Mouse (Mus musculus): ENCODE measurements at regions not wholly inside any gene's neighbourhood (a gene's known extent, or its start where the extent isn't known, plus 50 kb on each side); places are given as distances from the start of the nearest gene placed in this dataset.

GRCm38 (mm10) chr1:183516167-183516566, 98.2 kb downstream of the Hhipl2 start:
- Histone ChIP-seq H3K9ac (ENCODE audit: low read depth, low read length) (no peak overlapping the region), H3K27ac (no peak overlapping the region), H3K27me3 (ENCODE audit: control insufficient read depth, insufficient read depth, low read length) (no peaks in the 10 kb centered on the region; the same call in 1 of the 2 replicates), H3K4me1 (ENCODE audit: control insufficient read depth, insufficient read depth, low read length) (no peaks in the 10 kb centered on the region), H3K4me3 (no peak overlapping the region), H3K79me2 (replicated peaks; ENCODE audit: control insufficient read depth, insufficient read depth, low read length) (no peaks in the 10 kb centered on the region), H3K36me3 (ENCODE audit: control insufficient read depth, insufficient read depth, low read length) (no peaks in the 10 kb centered on the region)
- 59% methylated on average over 4 of the region's 4 CpGs for WGBS
- no peak for DNase-seq
- intact Hi-C loops (cut with DNase I): no loop called here
- TF ChIP-seq EP300 (IDR thresholded peaks at IDR 0.05; ENCODE audit: insufficient read depth, low read depth, low read length) (no peak), CTCF (IDR thresholded peaks at IDR 0.05) (peak; percentile 32; the same call in 1 of the 2 replicates), POLR2A (IDR thresholded peaks at IDR 0.05; ENCODE audit: insufficient read depth, low read depth, low read length) (no peak)

GRCm38 (mm10) chr1:183517236-183517635, 99.2 kb downstream of the Hhipl2 start:
- DNase-seq: no peak
- WGBS: 83% methylated on average over 4 of the region's 4 CpGs
- Histone ChIP-seq H3K27me3 (ENCODE audit: control insufficient read depth, insufficient read depth, low read length) (no peaks in the 10 kb centered on the region; the same call in 1 of the 2 replicates), H3K79me2 (replicated peaks; ENCODE audit: control insufficient read depth, insufficient read depth, low read length) (no peaks in the 10 kb centered on the region), H3K9ac (ENCODE audit: low read depth, low read length) (no peak overlapping the region), H3K27ac (no peak overlapping the region), H3K36me3 (ENCODE audit: control insufficient read depth, insufficient read depth, low read length) (no peaks in the 10 kb centered on the region), H3K4me1 (ENCODE audit: control insufficient read depth, insufficient read depth, low read length) (no peaks in the 10 kb centered on the region), H3K4me3 (no peak overlapping the region)
- intact Hi-C loops (cut with DNase I): no loop called here
- TF ChIP-seq EP300 (IDR thresholded peaks at IDR 0.05; ENCODE audit: insufficient read depth, low read depth, low read length) (no peak), POLR2A (IDR thresholded peaks at IDR 0.05; ENCODE audit: insufficient read depth, low read depth, low read length) (no peak), CTCF (IDR thresholded peaks at IDR 0.05) (no peak)

- no peaks in the 10 kb centered on the region for H3K36me3 ChIP-seq (ENCODE audit: control insufficient read depth, insufficient read depth, low read length)
- H3K27me3 ChIP-seq (ENCODE audit: control insufficient read depth, insufficient read depth, low read length): no peaks in the 10 kb centered on the region; the same call in 1 of the 2 replicates
- WGBS: 87% methylated on average over 7 of the region's 7 CpGs
- no peaks in the 10 kb centered on the region for H3K4me1 ChIP-seq (ENCODE audit: control insufficient read depth, insufficient read depth, low read length)
- intact Hi-C loops (cut with DNase I): no loop called here
- no peak overlapping the region for H3K4me3 ChIP-seq
- no peaks in the 10 kb centered on the region for H3K79me2 ChIP-seq (replicated peaks; ENCODE audit: control insufficient read depth, insufficient read depth, low read length)
- no peak overlapping the region for H3K9ac ChIP-seq (ENCODE audit: low read depth, low read length)
- TF ChIP-seq POLR2A (IDR thresholded peaks at IDR 0.05; ENCODE audit: insufficient read depth, low read depth, low read length) (no peak), EP300 (IDR thresholded peaks at IDR 0.05; ENCODE audit: insufficient read depth, low read depth, low read length) (no peak), CTCF (IDR thresholded peaks at IDR 0.05) (no peak)
- no peak for DNase-seq
- no peak overlapping the region for H3K27ac ChIP-seq
Observed at GRCm38 (mm10) chr1:183521569-183521968, 103.6 kb downstream of the Hhipl2 start.

GRCm38 (mm10) chr1:183533386-183533785, 115.4 kb downstream of the Hhipl2 start:
- no peaks in the 10 kb centered on the region for H3K79me2 ChIP-seq (replicated peaks; ENCODE audit: control insufficient read depth, insufficient read depth, low read length)
- WGBS: 66% methylated on average over 11 of the region's 11 CpGs
- H3K4me3 ChIP-seq: no peak overlapping the region
- H3K36me3 ChIP-seq (ENCODE audit: control insufficient read depth, insufficient read depth, low read length): no peaks in the 10 kb centered on the region
- H3K4me1 ChIP-seq (ENCODE audit: control insufficient read depth, insufficient read depth, low read length): no peaks in the 10 kb centered on the region
- H3K9ac ChIP-seq (ENCODE audit: low read depth, low read length): no peak overlapping the region
- no peak overlapping the region for H3K27ac ChIP-seq
- no peak for DNase-seq
- H3K27me3 ChIP-seq (ENCODE audit: control insufficient read depth, insufficient read depth, low read length): no peaks in the 10 kb centered on the region
- TF ChIP-seq CTCF (IDR thresholded peaks at IDR 0.05) (no peak), POLR2A (IDR thresholded peaks at IDR 0.05; ENCODE audit: insufficient read depth, low read depth, low read length) (no peak), EP300 (IDR thresholded peaks at IDR 0.05; ENCODE audit: insufficient read depth, low read depth, low read length) (no peak)
- intact Hi-C loops (cut with DNase I): no loop called here

- Histone ChIP-seq H3K27me3 (ENCODE audit: control insufficient read depth, insufficient read depth, low read length) (no peaks in the 10 kb centered on the region), H3K27ac (no peak overlapping the region), H3K79me2 (replicated peaks; ENCODE audit: control insufficient read depth, insufficient read depth, low read length) (no peaks in the 10 kb centered on the region), H3K4me3 (no peak overlapping the region), H3K4me1 (ENCODE audit: control insufficient read depth, insufficient read depth, low read length) (no peaks in the 10 kb centered on the region), H3K9ac (ENCODE audit: low read depth, low read length) (no peak overlapping the region), H3K36me3 (ENCODE audit: control insufficient read depth, insufficient read depth, low read length) (no peaks in the 10 kb centered on the region)
- intact Hi-C loops (cut with DNase I): no loop called here
- WGBS: 80% methylated on average over 7 of the region's 7 CpGs
- DNase-seq: no peak
- no peak for TF ChIP-seq POLR2A (IDR thresholded peaks at IDR 0.05; ENCODE audit: insufficient read depth, low read depth, low read length)
- no peak for TF ChIP-seq EP300 (IDR thresholded peaks at IDR 0.05; ENCODE audit: insufficient read depth, low read depth, low read length)
- TF ChIP-seq CTCF (IDR thresholded peaks at IDR 0.05): no peak
Observed at GRCm38 (mm10) chr1:183548752-183549387, 130.9 kb downstream of the Hhipl2 start.

- Histone ChIP-seq H3K4me1 (ENCODE audit: control insufficient read depth, insufficient read depth, low read length) (no peaks in the 10 kb centered on the region), H3K9ac (ENCODE audit: low read depth, low read length) (no peak overlapping the region), H3K36me3 (ENCODE audit: control insufficient read depth, insufficient read depth, low read length) (no peaks in the 10 kb centered on the region), H3K79me2 (replicated peaks; ENCODE audit: control insufficient read depth, insufficient read depth, low read length) (no peaks in the 10 kb centered on the region), H3K4me3 (no peak overlapping the region), H3K27ac (no peak overlapping the region), H3K27me3 (ENCODE audit: control insufficient read depth, insufficient read depth, low read length) (no peaks in the 10 kb centered on the region)
- intact Hi-C loops (cut with DNase I): no loop called here
- peak; percentile 30 for TF ChIP-seq CTCF (IDR thresholded peaks at IDR 0.05)
- no peak for TF ChIP-seq POLR2A (IDR thresholded peaks at IDR 0.05; ENCODE audit: insufficient read depth, low read depth, low read length)
- no peak for TF ChIP-seq EP300 (IDR thresholded peaks at IDR 0.05; ENCODE audit: insufficient read depth, low read depth, low read length)
- no peak for DNase-seq
- WGBS: 86% methylated on average over 4 of the region's 4 CpGs
Observed at GRCm38 (mm10) chr1:183552617-183553016, 134.6 kb downstream of the Hhipl2 start.
